Mouse (Mus musculus): ENCODE data around the gene Begain. TPM values are rescaled to one million over a fixed set of nuclear protein-coding genes. Genes with fewer than 3 reads are reported as not detected.

Begain gene
- polyA plus RNA-seq, 1 experiment: 3.1 TPM

- Histone ChIP-seq H3K36me3 (ENCODE audit: control insufficient read depth, insufficient read depth, low read length) (no peaks in the 10 kb centered on the region), H3K4me3 (ENCODE audit: extremely low read depth, insufficient read depth, insufficient read length) (no peak overlapping the region), H3K27ac (ENCODE audit: insufficient read depth, low read length) (no peak overlapping the region), H3K4me1 (ENCODE audit: control insufficient read depth, insufficient read depth, insufficient read length) (peaks cover 12% of the 10 kb centered on the region; the same call in 1 of the 2 replicates), H3K27me3 (ENCODE audit: control insufficient read depth, insufficient read depth, low read length) (no peaks in the 10 kb centered on the region)
- DNase-seq (ENCODE audit: low read depth in 1 of 2, low spot score in 2 of 2): no peak
- TF ChIP-seq CTCF (IDR thresholded peaks at IDR 0.05; ENCODE audit: extremely low read depth, insufficient read depth, insufficient read length, insufficient replicate concordance) (no peak), POLR2A (IDR thresholded peaks at IDR 0.05; ENCODE audit: low read depth, low read length) (no peak)
- 72% methylated on average over 13 of the region's 13 CpGs for WGBS
Observed at GRCm38 (mm10) chr12:109090456-109091130, 22.6 kb upstream of the Begain start.

GRCm38 (mm10) chr12:109090041-109090440 lies 22.0 kb upstream of the Begain start:
- TF ChIP-seq CTCF (IDR thresholded peaks at IDR 0.05; ENCODE audit: extremely low read depth, insufficient read depth, insufficient read length, insufficient replicate concordance) (no peak), POLR2A (IDR thresholded peaks at IDR 0.05; ENCODE audit: low read depth, low read length) (no peak)
- Histone ChIP-seq H3K36me3 (ENCODE audit: control insufficient read depth, insufficient read depth, low read length) (no peaks in the 10 kb centered on the region), H3K4me1 (ENCODE audit: control insufficient read depth, insufficient read depth, insufficient read length) (peaks cover 12% of the 10 kb centered on the region; the same call in 1 of the 2 replicates), H3K27me3 (ENCODE audit: control insufficient read depth, insufficient read depth, low read length) (no peaks in the 10 kb centered on the region), H3K27ac (ENCODE audit: insufficient read depth, low read length) (no peak overlapping the region), H3K4me3 (ENCODE audit: extremely low read depth, insufficient read depth, insufficient read length) (no peak overlapping the region)
- WGBS: 60% methylated on average over 14 of the region's 14 CpGs
- peak in 1 of 2 experiments; percentile 50 for DNase-seq (ENCODE audit: low read depth in 1 of 2, low spot score in 2 of 2)

GRCm38 (mm10) chr12:109086111-109086510 lies 18.1 kb upstream of the Begain start:
- TF ChIP-seq POLR2A (IDR thresholded peaks at IDR 0.05; ENCODE audit: low read depth, low read length): no peak
- TF ChIP-seq CTCF (IDR thresholded peaks at IDR 0.05; ENCODE audit: extremely low read depth, insufficient read depth, insufficient read length, insufficient replicate concordance): no peak
- Histone ChIP-seq H3K27me3 (ENCODE audit: control insufficient read depth, insufficient read depth, low read length) (no peaks in the 10 kb centered on the region), H3K4me1 (ENCODE audit: control insufficient read depth, insufficient read depth, insufficient read length) (peaks cover 12% of the 10 kb centered on the region; the same call in 1 of the 2 replicates), H3K4me3 (ENCODE audit: extremely low read depth, insufficient read depth, insufficient read length) (no peak overlapping the region), H3K27ac (ENCODE audit: insufficient read depth, low read length) (no peak overlapping the region), H3K36me3 (ENCODE audit: control insufficient read depth, insufficient read depth, low read length) (no peaks in the 10 kb centered on the region)
- 90% methylated on average over 2 of the region's 2 CpGs for WGBS
- no peak for DNase-seq (ENCODE audit: low read depth in 1 of 2, low spot score in 2 of 2)

GRCm38 (mm10) chr12:109085674-109086073 lies 17.7 kb upstream of the Begain start:
- H3K4me3 ChIP-seq (ENCODE audit: extremely low read depth, insufficient read depth, insufficient read length): no peak overlapping the region
- peaks cover 9% of the 10 kb centered on the region; the same call in 1 of the 2 replicates for H3K4me1 ChIP-seq (ENCODE audit: control insufficient read depth, insufficient read depth, insufficient read length)
- no peak for DNase-seq (ENCODE audit: low read depth in 1 of 2, low spot score in 2 of 2)
- H3K27ac ChIP-seq (ENCODE audit: insufficient read depth, low read length): no peak overlapping the region
- no peak for TF ChIP-seq CTCF (IDR thresholded peaks at IDR 0.05; ENCODE audit: extremely low read depth, insufficient read depth, insufficient read length, insufficient replicate concordance)
- TF ChIP-seq POLR2A (IDR thresholded peaks at IDR 0.05; ENCODE audit: low read depth, low read length): no peak
- H3K27me3 ChIP-seq (ENCODE audit: control insufficient read depth, insufficient read depth, low read length): no peaks in the 10 kb centered on the region
- H3K36me3 ChIP-seq (ENCODE audit: control insufficient read depth, insufficient read depth, low read length): no peaks in the 10 kb centered on the region
- WGBS: 58% methylated on average over 8 of the region's 8 CpGs

- peak in 1 of 2 experiments; percentile 30 for DNase-seq (ENCODE audit: low read depth in 1 of 2, low spot score in 2 of 2)
- no peak for TF ChIP-seq CTCF (IDR thresholded peaks at IDR 0.05; ENCODE audit: extremely low read depth, insufficient read depth, insufficient read length, insufficient replicate concordance)
- no peak for TF ChIP-seq POLR2A (IDR thresholded peaks at IDR 0.05; ENCODE audit: low read depth, low read length)
- H3K4me3 ChIP-seq (ENCODE audit: extremely low read depth, insufficient read depth, insufficient read length): no peak overlapping the region
- peaks cover 3% of the 10 kb centered on the region; the same call in 1 of the 2 replicates for H3K4me1 ChIP-seq (ENCODE audit: control insufficient read depth, insufficient read depth, insufficient read length)
- no peaks in the 10 kb centered on the region for H3K27me3 ChIP-seq (ENCODE audit: control insufficient read depth, insufficient read depth, low read length)
- no peaks in the 10 kb centered on the region for H3K36me3 ChIP-seq (ENCODE audit: control insufficient read depth, insufficient read depth, low read length)
- 49% methylated on average over 5 of the region's 5 CpGs for WGBS
- H3K27ac ChIP-seq (ENCODE audit: insufficient read depth, low read length): no peak overlapping the region
Observed at GRCm38 (mm10) chr12:109085046-109085445, 17.0 kb upstream of the Begain start.

GRCm38 (mm10) chr12:109083476-109083875 lies 15.5 kb upstream of the Begain start:
- no peak for TF ChIP-seq POLR2A (IDR thresholded peaks at IDR 0.05; ENCODE audit: low read depth, low read length)
- no peak for TF ChIP-seq CTCF (IDR thresholded peaks at IDR 0.05; ENCODE audit: extremely low read depth, insufficient read depth, insufficient read length, insufficient replicate concordance)
- H3K36me3 ChIP-seq (ENCODE audit: control insufficient read depth, insufficient read depth, low read length): no peaks in the 10 kb centered on the region

GRCm38 (mm10) chr12:109077036-109077435 lies 9.0 kb upstream of the Begain start:
- H3K4me3 ChIP-seq (ENCODE audit: extremely low read depth, insufficient read depth, insufficient read length): no peak overlapping the region
- 75% methylated on average over 6 of the region's 6 CpGs for WGBS
- no peak for DNase-seq (ENCODE audit: low read depth in 1 of 2, low spot score in 2 of 2)
- no peak overlapping the region for H3K27ac ChIP-seq (ENCODE audit: insufficient read depth, low read length)
- peaks cover 22% of the 10 kb centered on the region; the same call in 1 of the 2 replicates for H3K4me1 ChIP-seq (ENCODE audit: control insufficient read depth, insufficient read depth, insufficient read length)
- H3K36me3 ChIP-seq (ENCODE audit: control insufficient read depth, insufficient read depth, low read length): no peaks in the 10 kb centered on the region
- no peaks in the 10 kb centered on the region for H3K27me3 ChIP-seq (ENCODE audit: control insufficient read depth, insufficient read depth, low read length)
- TF ChIP-seq CTCF (IDR thresholded peaks at IDR 0.05; ENCODE audit: extremely low read depth, insufficient read depth, insufficient read length, insufficient replicate concordance) (no peak), POLR2A (IDR thresholded peaks at IDR 0.05; ENCODE audit: low read depth, low read length) (no peak)

More at GRCm38 (mm10) chr12:109083476-109083875, 15.5 kb upstream of the Begain start:
- no peaks in the 10 kb centered on the region; the same call in 1 of the 2 replicates for H3K4me1 ChIP-seq (ENCODE audit: control insufficient read depth, insufficient read depth, insufficient read length)
- no peak overlapping the region for H3K4me3 ChIP-seq (ENCODE audit: extremely low read depth, insufficient read depth, insufficient read length)
- 79% methylated on average over 3 of the region's 3 CpGs for WGBS
- no peaks in the 10 kb centered on the region for H3K27me3 ChIP-seq (ENCODE audit: control insufficient read depth, insufficient read depth, low read length)
- H3K27ac ChIP-seq (ENCODE audit: insufficient read depth, low read length): no peak overlapping the region
- no peak for DNase-seq (ENCODE audit: low read depth in 1 of 2, low spot score in 2 of 2)
